Mouse (Mus musculus) embryo, embryonic 11.5 days (tissue): ENCODE results near the gene Hoxb7.
A peak's percentile ranks its signal among the peaks of the same experiment; 100 is the strongest.

ENCODE experiments used
- DNase-seq: peaks from one replicate; pipeline ENCODE4 v3.0.0-alpha.2; 2012; ENCODE audit warnings: low read depth, low spot score

Hoxb7 gene

GRCm38 (mm10) chr11:96268031-96268745, 18.2 kb upstream of the Hoxb7 start:
- DNase-seq = no peak

GRCm38 (mm10) chr11:96269869-96270268, 16.6 kb upstream of the Hoxb7 start:
- DNase-seq = no peak

- DNase-seq = no peak
Observed at GRCm38 (mm10) chr11:96270996-96271540, 15.4 kb upstream of the Hoxb7 start, which contains the start of gene Hoxb9. Gene Hoxb9, plus strand, starts transcription at chr11:96271457.

GRCm38 (mm10) chr11:96271541-96272011, 14.8 kb upstream of the Hoxb7 start:
- DNase-seq = no peak

GRCm38 (mm10) chr11:96272024-96272921, 14.2 kb upstream of the Hoxb7 start:
- DNase-seq = no peak

- no peak for DNase-seq
Observed at GRCm38 (mm10) chr11:96274428-96274827, 12.0 kb upstream of the Hoxb7 start.

DNA sequence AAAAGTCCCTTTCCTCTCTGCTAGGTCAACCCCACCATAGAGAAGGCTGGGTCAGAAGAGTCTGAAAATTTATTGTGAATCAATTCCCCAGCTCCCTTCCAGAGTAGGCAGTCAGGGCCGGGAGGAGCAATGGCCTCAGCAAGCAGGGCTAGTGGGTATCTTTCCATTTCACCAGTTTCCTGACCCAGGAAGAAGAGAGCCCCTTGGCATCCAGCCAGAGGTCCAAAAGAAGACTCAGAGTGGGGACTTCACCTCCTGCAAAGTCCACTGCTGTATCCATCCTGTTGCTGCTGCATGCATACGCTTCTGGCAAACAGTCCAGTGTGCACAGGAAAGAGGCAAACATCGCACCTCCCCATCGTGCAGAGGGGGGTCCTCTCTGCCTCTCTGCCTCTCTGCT, 10.5 kb upstream of the Hoxb7 start:
- no peak for DNase-seq

DNA sequence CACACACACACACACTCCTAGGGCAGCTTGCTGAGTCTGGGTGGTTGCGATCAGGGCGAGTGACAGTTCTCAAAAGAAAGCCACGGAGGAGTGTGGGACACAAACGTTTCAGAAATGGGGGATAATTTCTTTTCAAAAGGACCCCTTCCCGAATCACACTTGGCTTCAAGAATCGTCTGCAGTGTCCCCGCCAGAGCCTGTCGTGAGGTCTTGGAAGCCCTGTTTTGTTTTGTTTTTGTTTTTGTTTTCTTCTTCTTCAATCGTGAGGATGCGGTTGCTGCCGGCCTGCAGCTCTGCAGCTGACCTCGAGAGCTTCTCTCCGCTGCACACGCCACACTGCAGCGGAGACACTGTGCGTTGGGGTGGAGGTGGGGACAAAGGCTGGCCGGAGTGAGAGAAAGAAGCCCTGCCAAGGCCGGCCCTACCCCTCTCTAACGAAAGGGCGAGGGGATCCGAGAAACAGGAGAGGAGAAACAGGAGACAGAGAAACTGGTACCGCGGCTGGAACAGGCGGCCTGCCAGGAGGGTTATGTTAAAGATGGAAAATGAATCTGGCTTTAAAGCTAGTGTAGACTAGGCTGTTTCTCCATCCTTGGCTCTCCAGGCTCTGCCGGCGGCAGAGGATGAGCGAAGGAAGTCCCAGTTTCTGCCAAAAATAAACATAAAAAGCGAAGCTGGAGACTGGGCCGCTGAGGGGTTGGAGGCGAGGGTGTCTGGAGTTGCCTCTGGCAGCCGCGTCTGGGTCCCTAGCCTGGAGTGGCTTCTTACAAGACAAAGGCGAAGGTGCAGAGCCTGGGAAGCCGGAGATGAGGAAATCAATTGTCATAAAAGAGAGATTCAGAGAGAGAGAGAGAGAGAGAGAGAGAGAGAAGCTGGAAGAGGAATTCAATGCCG, 9.0 kb upstream of the Hoxb7 start:
- DNase-seq = no peak

DNA sequence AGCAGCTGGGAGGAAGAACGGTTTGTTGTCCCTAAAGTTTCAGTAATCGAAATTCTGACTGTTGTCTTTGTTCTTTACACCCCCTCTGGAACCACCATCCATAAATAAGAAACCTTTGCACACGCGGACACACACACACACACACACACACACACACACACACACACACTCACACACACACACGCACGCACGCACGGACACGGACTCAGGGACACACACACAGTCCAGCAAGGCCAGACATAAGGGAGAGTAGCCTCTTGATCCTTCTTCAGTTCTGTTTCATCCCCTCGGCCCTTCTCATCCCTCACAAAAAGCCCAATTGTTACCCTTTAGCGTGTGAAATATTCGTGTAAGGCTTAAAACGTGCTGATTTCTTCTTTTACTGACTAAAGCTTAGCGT, 8.1 kb upstream of the Hoxb7 start:
- no peak for DNase-seq

DNA sequence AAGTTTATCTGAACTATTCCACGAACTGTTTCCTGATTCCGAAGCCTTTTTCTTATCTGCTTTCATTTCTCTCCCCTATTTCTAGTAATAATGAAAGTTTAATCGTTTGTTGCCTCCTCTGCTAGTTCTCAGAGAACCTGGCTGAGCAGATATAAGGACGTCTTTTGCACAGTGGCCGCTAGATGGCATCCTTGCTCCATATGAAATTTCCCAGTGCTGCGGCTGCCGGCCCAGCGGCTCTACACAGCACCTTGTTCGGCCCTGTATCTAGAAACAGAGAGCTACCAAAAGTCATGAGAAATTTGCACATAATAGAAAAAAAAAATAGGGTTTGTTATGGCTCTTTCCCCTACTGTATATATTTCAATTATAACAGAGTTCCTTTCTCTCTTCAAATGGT, 7.7 kb upstream of the Hoxb7 start:
- peak; percentile 82 for DNase-seq

- DNase-seq = no peak
Observed at GRCm38 (mm10) chr11:96279421-96280233, 6.8 kb upstream of the Hoxb7 start.

DNA sequence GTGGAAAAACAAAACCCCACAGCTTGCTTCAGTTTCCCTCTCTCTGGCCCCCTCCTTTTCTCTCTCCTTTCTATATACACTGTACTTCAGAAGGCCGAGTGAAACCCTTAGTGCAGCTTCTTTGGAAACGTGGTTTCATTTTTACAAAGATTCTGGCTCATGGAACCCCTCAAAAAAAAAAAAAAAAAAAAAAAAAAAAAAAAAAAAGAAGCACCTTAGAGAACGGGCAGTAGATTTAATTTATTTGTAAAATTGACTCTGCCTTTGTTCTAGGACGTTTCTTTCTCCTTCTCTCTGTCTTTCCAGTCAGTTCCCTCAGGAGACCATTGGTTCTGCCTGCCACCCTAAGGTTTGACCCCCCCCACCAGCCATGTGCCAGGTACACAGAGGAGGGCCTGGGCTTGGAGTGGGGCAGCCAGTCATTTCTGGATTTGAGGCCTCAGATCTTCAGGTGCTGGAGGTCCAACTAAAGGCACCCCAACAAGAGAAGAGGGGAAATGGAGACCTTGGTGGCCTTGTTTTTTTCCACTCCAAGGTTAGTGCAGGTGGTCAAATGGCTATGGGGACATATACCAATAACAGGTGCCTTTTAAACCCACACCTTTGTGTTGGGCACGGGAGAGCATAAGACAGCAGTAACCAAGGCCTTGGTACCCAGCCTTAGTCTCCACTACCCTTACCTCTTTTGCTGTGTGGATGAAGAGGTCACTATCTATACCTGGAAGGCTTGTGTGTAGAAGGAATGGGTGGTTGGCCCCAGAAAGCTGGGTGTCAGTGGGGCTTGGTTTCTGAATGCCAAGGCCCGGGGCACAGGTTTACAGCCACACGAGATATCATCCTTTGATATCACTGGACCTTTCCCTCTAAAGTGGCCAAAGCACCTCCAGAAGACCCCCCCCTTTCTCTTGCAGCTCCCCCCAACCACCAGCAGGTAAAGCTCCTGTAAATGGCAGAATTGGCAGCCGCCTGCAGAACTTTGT, 5.7 kb upstream of the Hoxb7 start:
- DNase-seq = no peak

GRCm38 (mm10) chr11:96281396-96281795, 5.0 kb upstream of the Hoxb7 start:
- DNase-seq = no peak

GRCm38 (mm10) chr11:96281855-96282570, 4.4 kb upstream of the Hoxb7 start, which contains the start of gene Hoxb8:
Gene Hoxb8, plus strand, starts transcription at chr11:96281905.
- DNase-seq = no peak

GRCm38 (mm10) chr11:96282795-96283430, 3.5 kb upstream of the Hoxb7 start:
- DNase-seq = no peak

DNA sequence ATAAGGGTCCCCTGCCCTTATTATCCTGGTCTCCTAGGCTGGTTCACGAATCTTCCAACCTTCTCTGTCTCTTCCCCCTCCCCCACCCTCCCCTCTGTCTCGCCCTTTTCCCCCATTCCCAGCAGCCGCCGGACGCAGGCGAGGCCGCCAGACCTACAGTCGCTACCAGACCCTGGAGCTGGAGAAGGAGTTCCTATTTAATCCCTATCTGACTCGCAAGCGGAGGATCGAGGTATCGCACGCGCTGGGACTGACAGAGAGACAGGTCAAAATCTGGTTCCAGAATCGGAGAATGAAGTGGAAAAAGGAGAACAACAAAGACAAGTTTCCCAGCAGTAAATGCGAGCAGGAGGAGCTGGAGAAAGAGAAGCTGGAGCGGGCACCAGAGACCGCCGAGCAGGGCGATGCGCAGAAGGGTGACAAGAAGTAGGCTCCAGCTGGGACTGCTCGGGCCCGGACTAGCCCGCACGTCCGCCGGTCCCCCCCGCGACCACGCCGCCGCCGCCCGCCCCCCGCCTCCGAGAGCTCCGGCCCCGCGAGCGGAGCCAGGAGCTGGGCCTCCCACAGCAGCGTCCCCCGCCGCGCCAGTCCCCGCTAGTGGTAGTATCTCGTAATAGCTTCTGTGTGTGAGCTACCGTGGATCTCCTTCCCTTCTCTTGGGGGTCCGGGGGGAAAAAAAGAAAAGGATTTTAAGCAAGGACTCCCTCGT, 2.2 kb upstream of the Hoxb7 start:
- DNase-seq = no peak
